Mouse (Mus musculus) limb, embryonic 15.5 days (tissue): ENCODE measurements around the gene Efhb. TPM values are rescaled to one million over a fixed set of nuclear protein-coding genes. Genes with fewer than 3 reads are reported as not detected.
A peak's percentile ranks its signal among the peaks of the same experiment; 100 is the strongest.

Experiments used
- ATAC-seq: fragments of 200-750 bp; cut with Nextera tagmentation; 2 replicates; pipeline ENCODE4 v1.8.0; 2017; ENCODE audit warnings: low read depth, moderate TSS enrichment; ENCODE audit not compliant: insufficient number of reproducible peaks, low FRiP score, low TSS enrichment
- H3K27ac ChIP-seq: fragments of 300-500 bp; sonication (generic); 2 replicates; pipeline ENCODE4 v1.5.1; 2015; ENCODE audit warnings: moderate library complexity, mild to moderate bottlenecking, inconsistent platforms
- H3K27me3 ChIP-seq: fragments of 300-500 bp; sonication (generic); 2 replicates; pipeline ENCODE4 v1.6.1; 2015; ENCODE audit warnings: inconsistent platforms
- H3K36me3 ChIP-seq: fragments of 300-500 bp; sonication (generic); 2 replicates; pipeline ENCODE4 v1.6.1; 2015; ENCODE audit warnings: inconsistent platforms
- H3K4me1 ChIP-seq: fragments of 300-500 bp; sonication (generic); 2 replicates; pipeline ENCODE4 v1.6.1; 2015; ENCODE audit warnings: inconsistent platforms
- H3K4me2 ChIP-seq: fragments of 300-500 bp; sonication (generic); 2 replicates; pipeline ENCODE4 v1.6.1; 2015; ENCODE audit warnings: mild to moderate bottlenecking, inconsistent platforms
- H3K4me3 ChIP-seq: fragments of 300-500 bp; sonication (generic); 2 replicates; pipeline ENCODE4 v1.5.1; 2015; ENCODE audit warnings: mild to moderate bottlenecking, inconsistent platforms
- H3K9ac ChIP-seq: fragments of 300-500 bp; sonication (generic); 2 replicates; pipeline ENCODE4 v1.6.1; 2015; ENCODE audit warnings: inconsistent platforms
- H3K9me3 ChIP-seq: fragments of 300-500 bp; sonication (generic); 2 replicates; pipeline ENCODE4 v1.6.1; 2016; ENCODE audit warnings: inconsistent platforms
- WGBS: fragments of 180-500 bp; shearing (Covaris S2); methylation state at CpG from one replicate; pipeline ENCODE4 v1.1.7; 2015; 5-methylcytosine and 5-hydroxymethylcytosine counted together
- polyA plus RNA-seq: library from polyadenylated mRNA; unstranded; fragments of >200 nt; fragmentation: Nextera tagmentation; extraction: Ambion mirVana; gene quantifications from 2 replicates; pipeline ENCODE4 v1.2.1, GENCODE M21; 2015

Efhb gene
- 0.40 and 0.71 TPM in 2 replicates for polyA plus RNA-seq

DNA sequence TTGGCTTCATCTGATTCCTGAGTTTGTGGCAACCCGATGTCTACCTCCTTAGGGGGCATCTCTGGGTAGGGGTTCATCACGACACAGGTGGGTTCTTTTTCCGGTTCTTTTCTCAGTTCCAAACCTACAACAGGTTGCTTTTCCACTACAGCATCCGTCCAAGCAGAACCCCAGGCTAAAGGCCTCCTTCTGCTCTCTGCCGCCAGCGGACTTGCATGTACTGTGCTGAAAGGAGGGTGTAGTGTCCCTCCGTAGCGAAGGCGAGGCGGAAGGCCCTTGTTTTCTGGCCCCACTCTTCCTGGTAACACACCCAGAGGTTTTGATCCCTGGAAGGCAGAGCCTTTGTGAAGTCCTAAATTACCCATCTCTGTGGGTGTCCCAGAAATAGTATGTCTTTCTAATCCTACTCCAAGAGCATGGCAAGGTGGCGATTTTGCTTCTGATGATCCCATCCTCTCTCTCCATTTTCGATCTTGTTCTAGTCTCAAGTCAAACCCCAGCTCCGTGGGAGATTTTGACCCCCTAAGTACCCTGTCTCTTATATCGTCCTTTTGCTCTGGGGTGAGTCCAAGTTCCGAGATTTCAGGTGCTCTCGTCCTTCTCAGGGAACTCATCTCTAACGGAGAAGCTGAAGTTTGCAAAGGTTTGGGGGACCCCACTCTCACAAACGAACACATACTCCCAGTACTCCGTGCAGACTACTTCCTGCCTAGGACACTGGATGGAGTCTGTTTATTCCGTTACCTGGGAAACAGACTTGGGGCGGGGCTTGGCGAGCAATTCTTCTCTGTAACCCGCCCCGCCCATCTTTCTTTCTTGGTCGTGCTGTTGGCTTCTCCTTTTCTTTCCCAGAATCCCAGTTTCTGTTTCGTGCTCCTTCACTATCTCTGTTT lies at the start of gene Efhb:
TSS of gene Efhb (minus strand) at position 719 of the 893 bp plus-strand sequence.
- Histone ChIP-seq H3K27ac (no peak within 1 kb of the TSS), H3K4me3 (peak within 1 kb of the TSS; percentile 42), H3K4me2 (peak within 1 kb of the TSS; percentile 58), H3K27me3 (no peaks in the 10 kb centered on the region), H3K9ac (0 out of 2 replicates have a peak within 1 kb of the TSS, but pooled peaks have one; percentile 7), H3K36me3 (no peaks in the 10 kb centered on the region), H3K9me3 (no peaks in the 10 kb centered on the region), H3K4me1 (no peaks in the 10 kb centered on the region; the same call in 1 of the 2 replicates)
- WGBS, result 23% methylated on average over 26 of the region's 26 CpGs
- ATAC-seq, result 0 out of 2 replicates have a peak, but pooled peaks have one; percentile 79

DNA sequence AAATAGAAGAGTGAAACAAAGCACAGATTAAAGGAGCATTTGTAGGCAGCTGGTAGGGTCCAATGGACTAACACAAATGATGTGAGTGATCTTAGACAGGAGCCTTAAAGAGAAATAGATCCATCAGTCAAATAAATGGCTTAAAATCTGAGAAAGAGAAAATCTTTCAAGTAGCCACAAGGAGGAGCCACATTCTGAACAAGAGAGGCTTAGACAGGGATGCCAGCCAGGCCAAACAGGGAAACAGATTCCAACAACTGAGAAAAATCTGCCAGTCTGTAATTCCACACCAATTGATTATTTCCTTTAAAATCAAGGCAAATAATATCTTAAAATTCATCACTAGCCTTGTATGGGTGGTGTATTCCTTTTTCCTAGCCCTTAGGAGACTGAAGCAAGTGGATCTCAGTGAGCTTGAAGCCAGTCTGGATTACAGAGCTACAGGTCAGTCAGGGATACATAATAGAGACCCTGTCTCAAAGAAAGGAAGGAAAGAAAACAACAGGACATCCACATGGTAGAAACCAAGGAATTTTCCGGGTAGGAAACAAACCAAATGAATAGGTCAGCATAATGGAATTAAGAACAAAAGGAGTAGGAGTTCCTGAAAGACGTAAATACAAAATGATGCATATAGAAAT lies 49.3 kb upstream of the Efhb start:
- Histone ChIP-seq H3K27me3 (no peaks in the 10 kb centered on the region), H3K4me3 (no peak overlapping the region), H3K4me2 (no peak overlapping the region), H3K27ac (no peak overlapping the region), H3K4me1 (no peaks in the 10 kb centered on the region), H3K9ac (no peak overlapping the region), H3K9me3 (no peaks in the 10 kb centered on the region), H3K36me3 (0 out of 2 replicates have a peak, but pooled peaks cover 6% of the 10 kb centered on the region)
- 77% methylated on average over 2 of the region's 2 CpGs for WGBS
- ATAC-seq, result no peak

DNA sequence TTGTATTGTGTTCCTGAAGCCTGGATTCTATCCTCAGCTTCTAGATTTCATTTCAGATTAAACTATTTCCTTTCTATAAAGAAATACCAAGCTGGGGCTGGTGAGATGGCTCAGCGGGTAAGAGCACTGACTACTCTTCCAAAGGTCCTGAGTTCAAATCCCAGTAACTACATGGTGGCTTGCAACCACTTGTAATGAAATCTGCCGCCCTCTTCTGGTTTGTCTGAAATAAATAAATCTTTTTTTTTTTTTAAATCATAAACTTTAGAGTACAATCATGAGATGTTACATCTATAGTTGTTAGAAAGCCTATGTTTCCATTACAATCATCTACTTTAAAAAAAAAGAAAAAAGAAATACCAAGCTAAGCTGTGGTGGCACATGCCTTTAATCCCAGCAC lies 39.8 kb upstream of the Efhb start:
- H3K9me3 ChIP-seq, result no peaks in the 10 kb centered on the region
- peaks cover 57% of the 10 kb centered on the region for H3K36me3 ChIP-seq
- H3K27ac ChIP-seq, result no peak overlapping the region
- no peak overlapping the region for H3K4me3 ChIP-seq
- no peaks in the 10 kb centered on the region for H3K4me1 ChIP-seq
- no peaks in the 10 kb centered on the region for H3K27me3 ChIP-seq
- no peak for ATAC-seq
- 96% methylated on average over 2 of the region's 2 CpGs for WGBS
- H3K9ac ChIP-seq, result no peak overlapping the region
- no peak overlapping the region for H3K4me2 ChIP-seq

GRCm38 (mm10) chr17:53489007-53489378 lies 25.9 kb upstream of the Efhb start:
- Histone ChIP-seq H3K9ac (no peak overlapping the region), H3K27me3 (no peaks in the 10 kb centered on the region), H3K9me3 (no peaks in the 10 kb centered on the region), H3K4me1 (no peaks in the 10 kb centered on the region), H3K4me2 (no peak overlapping the region), H3K4me3 (no peak overlapping the region), H3K36me3 (peaks cover 32% of the 10 kb centered on the region), H3K27ac (no peak overlapping the region)
- no peak for ATAC-seq
- 95% methylated on average over 1 of the region's 1 CpGs for WGBS

DNA sequence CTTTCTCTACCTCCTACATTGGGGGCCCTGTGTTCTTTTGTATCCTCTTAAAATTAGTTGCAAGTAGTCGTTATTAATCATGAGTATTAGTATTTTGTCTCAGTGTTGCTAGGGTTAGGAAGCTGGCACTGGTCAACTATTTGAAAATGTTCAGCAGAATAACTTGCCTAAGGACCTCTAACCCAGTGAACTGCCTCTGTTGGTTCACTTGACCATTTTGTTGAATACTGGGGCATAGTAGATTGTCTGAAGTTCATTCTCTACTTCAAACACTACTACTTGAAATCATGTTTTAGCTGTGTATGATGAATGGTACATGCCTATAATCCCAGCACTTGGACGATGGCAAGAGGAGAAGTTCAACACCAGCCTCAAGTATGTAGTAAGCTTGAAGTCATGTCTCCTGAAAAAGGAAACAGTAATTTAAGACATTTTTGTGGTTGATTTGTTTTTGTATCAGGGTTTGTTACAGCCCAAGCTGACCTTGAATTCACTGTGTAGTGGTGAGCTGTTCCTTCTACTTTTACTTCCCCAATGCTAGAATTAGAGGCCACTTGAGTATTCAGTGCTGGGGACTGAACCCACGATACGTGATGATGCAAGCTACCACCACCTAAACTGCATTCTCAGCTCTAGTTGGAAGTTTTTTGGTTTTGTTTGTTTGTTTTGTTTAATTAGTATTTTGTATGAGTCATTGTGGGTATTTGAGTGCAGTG lies 25.3 kb upstream of the Efhb start:
- Histone ChIP-seq H3K9me3 (no peaks in the 10 kb centered on the region), H3K27ac (no peak overlapping the region), H3K4me1 (no peaks in the 10 kb centered on the region), H3K4me2 (no peak overlapping the region), H3K27me3 (no peaks in the 10 kb centered on the region), H3K9ac (no peak overlapping the region), H3K4me3 (no peak overlapping the region), H3K36me3 (peaks cover 31% of the 10 kb centered on the region)
- no peak for ATAC-seq
- WGBS, result 89% methylated on average over 4 of the region's 4 CpGs

- 52% methylated on average over 7 of the region's 7 CpGs for WGBS
- peak overlapping the region; percentile 98 for H3K9ac ChIP-seq
- ATAC-seq, result no peak
Measured at GRCm38 (mm10) chr17:53480433-53480832, 17.3 kb upstream of the Efhb start.

GRCm38 (mm10) chr17:53479604-53480041 lies 16.5 kb upstream of the Efhb start:
- Histone ChIP-seq H3K9me3 (no peaks in the 10 kb centered on the region), H3K36me3 (no peaks in the 10 kb centered on the region), H3K4me3 (peak overlapping the region; percentile 97), H3K27me3 (no peaks in the 10 kb centered on the region), H3K9ac (peak overlapping the region; percentile 98), H3K4me1 (peaks cover 14% of the 10 kb centered on the region; the same call in 1 of the 2 replicates), H3K27ac (peak overlapping the region; percentile 99), H3K4me2 (peak overlapping the region; percentile 63)
- ATAC-seq, result no peak; the same call in 1 of the 2 replicates
- WGBS, result 0% methylated on average over 31 of the region's 33 CpGs

More at GRCm38 (mm10) chr17:53480433-53480832, 17.3 kb upstream of the Efhb start:
- no peaks in the 10 kb centered on the region for H3K9me3 ChIP-seq
- peak overlapping the region; percentile 63 for H3K4me2 ChIP-seq
- no peak overlapping the region for H3K27ac ChIP-seq
- H3K4me1 ChIP-seq, result peaks cover 14% of the 10 kb centered on the region; the same call in 1 of the 2 replicates
- peak overlapping the region; percentile 97 for H3K4me3 ChIP-seq
- no peaks in the 10 kb centered on the region for H3K27me3 ChIP-seq
- 0 out of 2 replicates have a peak, but pooled peaks cover 2% of the 10 kb centered on the region for H3K36me3 ChIP-seq

GRCm38 (mm10) chr17:53478858-53479603 lies 15.9 kb upstream of the Efhb start, which contains the start of gene Rab5a:
Gene Rab5a, plus strand, starts transcription at chr17:53479234.
- Histone ChIP-seq H3K27me3 (no peaks in the 10 kb centered on the region), H3K9ac (peak within 1 kb of the TSS; percentile 98), H3K4me1 (peaks cover 14% of the 10 kb centered on the region; the same call in 1 of the 2 replicates), H3K9me3 (no peaks in the 10 kb centered on the region), H3K27ac (peak within 1 kb of the TSS; percentile 99), H3K4me2 (peak within 1 kb of the TSS; percentile 70), H3K36me3 (no peaks in the 10 kb centered on the region), H3K4me3 (peak within 1 kb of the TSS; percentile 97)
- peak; percentile 97 for ATAC-seq
- under 1% methylated on average over 76 of the region's 82 CpGs for WGBS

DNA sequence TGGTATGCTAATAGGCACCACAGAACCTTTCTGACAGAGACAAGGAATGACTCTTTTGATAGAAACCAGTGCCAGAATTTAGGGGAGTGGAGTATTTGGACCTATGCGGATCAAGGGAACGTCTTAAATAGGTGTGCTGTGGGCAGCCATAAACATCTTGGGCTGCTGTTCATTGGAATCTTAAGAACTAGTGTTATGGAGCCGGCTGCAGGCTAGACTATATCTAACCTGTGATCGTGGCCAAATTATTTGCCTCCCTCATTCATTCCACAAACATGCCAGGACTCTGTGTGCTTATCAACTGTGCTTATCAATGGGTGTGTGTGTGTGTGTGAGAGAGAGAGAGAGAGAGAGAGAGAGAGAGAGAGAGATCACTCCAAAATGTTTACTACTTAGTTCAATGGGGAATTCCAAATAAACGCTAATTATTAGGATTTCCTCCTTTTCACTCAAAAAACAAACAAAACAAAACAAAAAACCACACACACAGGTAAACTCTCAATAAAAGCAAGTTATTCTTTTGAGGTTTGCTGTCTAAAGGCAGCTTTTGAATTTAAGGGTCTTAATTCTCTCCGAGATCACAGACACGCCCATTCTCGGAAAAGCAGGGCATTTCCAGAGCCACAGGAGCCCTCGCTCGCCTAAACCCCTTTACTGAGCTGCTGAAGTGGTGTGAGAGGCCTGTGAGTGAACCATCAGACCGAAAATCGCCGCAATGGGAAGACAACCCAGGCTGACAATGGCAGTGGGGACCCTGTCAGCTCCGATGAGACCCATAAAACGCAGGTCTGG lies 15.1 kb upstream of the Efhb start:
- no peaks in the 10 kb centered on the region for H3K9me3 ChIP-seq
- no peaks in the 10 kb centered on the region for H3K36me3 ChIP-seq
- H3K9ac ChIP-seq, result peak overlapping the region; percentile 64
- peak overlapping the region; percentile 70 for H3K4me2 ChIP-seq
- H3K27ac ChIP-seq, result peak overlapping the region; percentile 99
- H3K4me1 ChIP-seq, result peaks cover 14% of the 10 kb centered on the region; the same call in 1 of the 2 replicates
- peak overlapping the region; percentile 97 for H3K4me3 ChIP-seq
- 5% methylated on average over 15 of the region's 15 CpGs for WGBS
- peak; percentile 36; the same call in 1 of the 2 replicates for ATAC-seq
- no peaks in the 10 kb centered on the region for H3K27me3 ChIP-seq

- Histone ChIP-seq H3K27ac (no peak overlapping the region), H3K4me3 (no peak overlapping the region), H3K4me1 (no peaks in the 10 kb centered on the region), H3K9me3 (no peaks in the 10 kb centered on the region), H3K36me3 (no peaks in the 10 kb centered on the region), H3K27me3 (no peaks in the 10 kb centered on the region), H3K4me2 (no peak overlapping the region), H3K9ac (no peak overlapping the region)
- ATAC-seq, result no peak
Measured at GRCm38 (mm10) chr17:53468697-53469096, 5.6 kb upstream of the Efhb start.
